Mouse (Mus musculus): ENCODE data around the gene Scyl2.
A peak's percentile ranks its signal among the peaks of the same experiment; 100 is the strongest.

DNA sequence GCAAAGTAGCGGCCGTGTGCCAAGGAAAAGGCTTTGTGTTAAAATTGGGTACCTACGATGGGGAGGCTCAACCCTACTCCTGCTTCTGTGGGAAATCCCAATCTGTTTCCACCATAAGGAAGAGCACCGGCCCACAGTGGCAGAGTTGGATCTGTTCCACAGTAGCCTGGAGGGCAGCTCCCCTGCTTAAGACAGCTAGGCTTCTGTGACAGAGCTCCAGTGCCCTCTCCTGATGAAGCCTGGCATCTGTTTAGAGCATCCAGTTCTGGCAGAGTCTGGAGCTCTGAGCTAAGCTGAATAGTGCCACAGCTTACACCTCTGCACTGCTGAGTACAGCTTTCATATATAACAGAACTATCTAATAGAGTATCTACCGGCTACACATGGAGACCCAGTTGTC lies 51.1 kb downstream of the Scyl2 start:
- TF ChIP-seq CTCF (IDR thresholded peaks at IDR 0.05; ENCODE audit: low read depth) (peak; percentile 53), EP300 (IDR thresholded peaks at IDR 0.05; ENCODE audit: low read depth) (no peak)
